Mouse (Mus musculus) erythroblast, adult 5-6 weeks (primary cell): ENCODE measurements around the gene Tmem171. TPM values are rescaled to one million over a fixed set of nuclear protein-coding genes. Genes with fewer than 3 reads are reported as not detected.

Experiments
- ATAC-seq: replicated peaks from 2 replicates; pipeline ENCODE4 v1.8.0; 2016; ENCODE audit warnings: moderate number of reproducible peaks, mild to moderate bottlenecking, moderate TSS enrichment, inconsistent platforms; ENCODE audit not compliant: poor library complexity, low FRiP score, severe bottlenecking
- total RNA-seq, 2 experiments: library from RNA; stranded (forward) in 1 of 2; stranded (reverse) in 1 of 2; fragments of 150-400 nt in 1 of 2; fragments of 200-764, 138-1000 nt in 1 of 2; gene quantifications; 2 replicates each; pipeline versions ENCODE4 v1.2.3 to v1.2.4; 2015 to 2017; ENCODE audit warnings: low replicate concordance in 2 of 2

The Tmem171 gene
- total RNA-seq (2015; ENCODE audit: low replicate concordance) (not detected in 2 replicates), total RNA-seq (2017; ENCODE audit: low replicate concordance) (0.98 TPM in 1 of 2 replicates, not detected in the other)

GRCm38 (mm10) chr13:98694773-98695314 is at the start of gene Tmem171:
Gene Tmem171, minus strand, starts transcription at chr13:98694834.
- ATAC-seq, result no peak

DNA sequence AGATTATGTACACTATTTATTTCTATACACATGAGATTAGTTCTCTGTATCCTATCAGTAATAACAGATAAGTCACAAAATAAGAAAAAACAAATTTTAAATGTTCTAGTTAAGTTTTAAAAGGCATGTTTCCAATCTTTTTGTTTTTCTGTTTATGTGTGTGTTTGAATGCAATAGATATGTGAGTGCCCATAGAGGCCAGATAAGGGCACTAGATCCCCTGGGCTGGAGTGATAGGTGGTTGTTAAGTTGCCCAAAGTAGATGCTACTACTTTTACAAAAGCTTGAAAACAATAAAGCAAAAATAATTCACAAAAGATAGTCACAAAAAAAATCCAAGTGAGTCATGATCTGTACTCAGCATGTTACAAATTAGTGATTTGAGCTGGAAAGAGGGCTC is 49.2 kb upstream of the Tmem171 start:
- no peak for ATAC-seq

- ATAC-seq, result no peak
Measured at GRCm38 (mm10) chr13:98743214-98743613, 48.6 kb upstream of the Tmem171 start.

DNA sequence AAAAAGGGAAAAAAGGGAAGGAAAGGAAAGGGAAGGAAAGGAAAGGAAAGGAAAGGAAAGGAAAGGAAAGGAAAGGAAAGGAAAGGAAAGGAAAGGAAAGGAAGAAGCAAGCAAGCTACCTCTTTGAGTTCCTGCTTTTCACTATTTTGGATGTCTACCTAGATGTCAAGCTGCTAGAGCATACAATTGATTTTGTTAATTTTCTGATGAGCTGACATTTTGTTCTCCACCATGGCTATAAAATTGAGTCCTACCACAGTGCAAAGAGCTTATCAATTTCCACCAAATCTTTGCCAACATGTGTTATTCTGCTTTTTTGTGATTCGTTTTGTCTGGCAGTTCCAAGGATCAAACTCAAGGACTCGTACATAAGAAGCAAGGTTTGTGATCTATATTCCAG is 43.6 kb upstream of the Tmem171 start:
- ATAC-seq, result 0 out of 2 replicates have a peak, but pooled peaks have one; percentile 21

GRCm38 (mm10) chr13:98733292-98733691 is 38.7 kb upstream of the Tmem171 start:
- ATAC-seq, result no peak

GRCm38 (mm10) chr13:98729271-98730062 is 34.8 kb upstream of the Tmem171 start:
- no peak for ATAC-seq

GRCm38 (mm10) chr13:98726494-98726893 is 31.9 kb upstream of the Tmem171 start:
- ATAC-seq, result peak; percentile 54; the same call in 1 of the 2 replicates

DNA sequence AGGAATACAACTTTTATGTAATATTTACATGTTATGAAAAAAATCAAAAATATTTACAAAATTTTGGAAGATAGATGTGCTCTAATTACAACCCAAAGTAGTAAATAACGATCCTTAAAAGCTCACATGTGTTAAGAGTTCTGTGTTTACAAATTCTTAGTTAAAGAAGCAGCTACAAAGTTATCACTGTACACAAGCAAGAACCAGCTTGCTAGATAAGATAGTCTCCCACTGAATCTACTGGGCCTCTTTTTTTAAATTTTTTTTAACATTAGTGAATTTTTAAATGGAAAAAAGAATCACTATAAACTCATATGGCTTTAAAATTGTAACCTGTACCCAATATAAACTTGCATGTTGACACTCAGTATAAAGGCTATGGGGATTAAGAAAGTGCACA is 28.8 kb upstream of the Tmem171 start:
- ATAC-seq, result no peak

DNA sequence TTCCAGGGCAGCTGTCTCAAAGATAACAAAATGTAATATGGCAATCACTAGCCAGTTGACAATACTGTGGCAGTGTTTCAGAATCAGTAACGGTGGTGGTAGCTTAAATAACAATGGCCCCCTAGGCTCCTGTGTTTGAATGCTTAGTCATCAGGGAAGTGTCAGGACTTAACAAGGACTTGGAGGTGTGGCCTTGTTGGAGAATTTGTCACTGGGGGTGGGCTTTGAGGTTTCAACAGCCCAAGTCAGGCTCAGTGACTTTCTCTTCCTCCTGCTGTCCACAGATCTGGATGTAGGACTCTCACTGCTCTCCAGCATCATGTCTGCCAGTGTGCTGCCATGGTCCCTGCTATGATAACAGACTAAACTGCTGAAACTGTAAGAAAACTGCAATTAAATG is 27.7 kb upstream of the Tmem171 start:
- no peak for ATAC-seq

DNA sequence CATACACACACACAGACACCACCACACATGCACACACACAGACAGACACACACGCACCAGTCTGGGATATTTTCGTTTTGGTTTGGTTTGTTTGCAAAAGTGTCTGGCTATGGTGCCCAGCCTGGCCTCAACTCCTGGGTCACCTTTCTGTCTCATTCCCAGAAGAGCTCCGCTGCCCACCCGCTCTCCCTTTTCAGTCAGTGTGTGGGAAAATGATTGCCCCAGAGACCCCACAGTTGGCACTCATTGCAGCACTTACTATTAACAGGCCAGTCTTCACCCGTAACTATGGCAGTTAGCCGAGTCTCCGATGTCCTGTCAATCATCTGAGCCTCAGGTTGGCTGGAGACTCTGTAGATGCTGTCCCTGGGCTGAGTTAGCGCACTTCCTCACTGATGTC is 21.5 kb upstream of the Tmem171 start:
- ATAC-seq, result no peak

GRCm38 (mm10) chr13:98715443-98715990 is 20.9 kb upstream of the Tmem171 start:
- no peak for ATAC-seq

DNA sequence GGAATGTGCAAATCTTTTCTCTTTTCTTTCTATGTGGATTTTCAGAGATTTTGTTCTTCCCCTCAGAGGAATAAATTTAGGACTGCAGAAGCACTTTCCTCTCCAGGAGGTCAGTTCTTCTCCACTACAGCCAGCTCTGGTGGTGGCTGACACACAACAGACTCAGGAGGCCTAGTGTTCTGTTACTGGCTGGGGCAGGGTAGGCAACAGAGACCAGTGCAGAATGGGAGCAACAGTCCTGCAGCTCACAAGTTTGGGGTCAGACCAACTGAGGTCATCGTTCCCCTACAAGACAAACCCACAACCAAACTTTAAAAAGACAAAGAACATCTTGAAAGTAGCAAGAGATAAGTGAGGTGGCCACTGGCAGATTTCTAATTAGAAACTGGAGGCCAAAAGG is 16.0 kb upstream of the Tmem171 start:
- ATAC-seq, result no peak

DNA sequence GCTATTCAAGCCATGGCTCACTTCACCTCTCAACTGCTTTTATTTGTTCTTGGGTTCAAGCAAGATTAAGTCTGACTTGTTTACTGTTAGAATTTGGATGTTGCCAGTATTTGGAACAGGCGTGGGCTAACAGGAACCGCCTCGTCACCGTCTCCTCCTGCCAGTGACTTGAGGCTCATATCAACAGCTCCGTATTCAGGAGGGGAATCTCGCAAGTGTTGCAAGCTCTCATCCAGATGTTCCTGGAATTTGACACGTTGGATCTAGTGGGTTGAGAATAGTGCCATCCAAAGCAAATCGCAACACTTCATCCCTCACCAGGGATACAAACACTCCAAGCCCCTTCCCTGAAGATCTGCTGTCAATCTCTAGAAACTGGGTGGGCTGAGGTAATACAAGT is 15.6 kb upstream of the Tmem171 start:
- no peak for ATAC-seq

- ATAC-seq, result no peak
Measured at GRCm38 (mm10) chr13:98705501-98705900, 10.9 kb upstream of the Tmem171 start.

DNA sequence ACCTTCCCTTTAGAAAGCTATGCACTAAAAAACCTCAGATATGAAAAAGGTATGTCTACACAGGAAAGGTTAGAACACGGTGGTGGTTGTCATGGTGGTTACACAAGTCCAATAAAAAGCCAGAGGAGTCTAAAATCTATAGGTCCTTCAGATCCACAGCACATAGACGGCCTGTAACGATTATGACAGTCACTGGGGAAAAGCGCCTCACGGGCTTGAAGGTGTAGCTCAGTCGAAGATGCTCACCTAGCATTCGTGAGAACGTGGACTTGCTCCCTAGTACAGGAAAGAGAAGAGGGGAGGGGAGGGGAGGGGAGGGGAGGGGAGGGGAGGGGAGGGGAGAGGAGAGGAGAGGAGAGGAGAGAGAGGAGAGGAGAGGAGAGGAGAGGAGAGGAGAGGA is 9.2 kb upstream of the Tmem171 start:
- ATAC-seq, result no peak

DNA sequence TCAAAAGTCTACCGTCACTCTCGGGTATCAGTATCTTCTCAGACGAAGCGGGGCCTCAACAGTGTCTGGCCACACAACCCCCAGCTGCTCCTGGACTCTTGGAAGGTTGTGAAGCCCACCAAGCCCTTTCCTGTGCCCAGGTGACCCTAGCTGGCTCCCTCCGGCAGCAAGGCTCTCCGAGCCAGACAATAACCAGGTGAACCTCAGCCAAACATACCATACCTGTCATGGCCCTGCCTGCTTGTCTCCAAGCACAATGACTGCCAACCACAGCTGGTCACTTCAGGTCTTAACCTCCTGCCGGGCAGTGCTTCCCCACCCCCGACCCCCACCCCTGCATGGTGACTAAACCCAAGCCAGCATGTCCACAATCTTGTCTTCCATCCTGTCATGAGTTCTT is 7.7 kb upstream of the Tmem171 start:
- ATAC-seq, result no peak

DNA sequence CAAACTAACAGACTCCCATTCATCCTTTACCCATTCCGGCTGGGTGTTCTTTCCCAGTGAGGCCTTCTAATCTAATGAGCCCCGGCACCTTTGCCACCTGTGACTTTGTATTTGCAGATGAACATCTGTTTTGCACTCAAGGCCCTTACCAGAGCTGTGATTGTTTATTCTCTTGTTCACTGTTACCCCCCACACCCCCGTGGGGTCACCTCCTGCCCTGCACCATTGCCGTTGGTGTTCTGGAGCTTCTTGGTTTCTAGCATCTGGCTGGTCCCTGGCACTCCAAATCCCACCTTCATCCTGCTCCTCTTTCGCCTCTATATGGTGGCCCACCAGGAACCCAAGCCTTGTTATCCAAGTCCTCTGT is 6.7 kb upstream of the Tmem171 start:
- ATAC-seq, result no peak

DNA sequence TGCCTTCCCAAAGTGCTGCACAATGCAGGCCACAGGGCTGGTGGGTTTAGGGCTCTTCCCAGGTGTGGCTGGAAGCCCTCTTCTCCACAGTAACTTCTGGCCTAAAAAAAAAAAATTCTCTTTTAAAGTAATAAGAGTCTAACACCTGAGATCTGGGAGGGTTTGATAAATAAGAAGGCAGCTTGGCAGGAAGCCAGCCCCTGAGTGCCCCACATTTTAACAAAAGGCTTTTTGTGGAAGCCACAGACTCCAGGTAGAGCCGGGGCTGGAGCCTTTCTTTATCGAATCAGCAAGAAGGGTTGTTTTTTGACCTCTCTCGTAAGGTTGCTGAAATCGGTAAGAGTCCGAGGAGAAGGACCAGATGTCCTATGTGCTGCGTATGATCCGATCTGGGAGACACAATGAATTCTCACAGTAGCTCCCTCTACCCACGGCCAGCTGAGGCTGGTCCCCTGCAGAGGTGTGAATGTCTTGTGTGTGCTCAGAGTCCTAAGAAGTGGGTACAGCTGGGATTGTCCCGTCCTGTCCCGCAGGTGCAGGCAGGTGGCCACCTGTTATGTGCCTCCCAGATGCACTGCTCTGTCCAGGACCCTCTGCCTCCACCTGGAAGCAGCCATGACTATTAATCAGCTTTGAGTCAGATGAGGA is 6.2 kb upstream of the Tmem171 start:
- no peak for ATAC-seq

DNA sequence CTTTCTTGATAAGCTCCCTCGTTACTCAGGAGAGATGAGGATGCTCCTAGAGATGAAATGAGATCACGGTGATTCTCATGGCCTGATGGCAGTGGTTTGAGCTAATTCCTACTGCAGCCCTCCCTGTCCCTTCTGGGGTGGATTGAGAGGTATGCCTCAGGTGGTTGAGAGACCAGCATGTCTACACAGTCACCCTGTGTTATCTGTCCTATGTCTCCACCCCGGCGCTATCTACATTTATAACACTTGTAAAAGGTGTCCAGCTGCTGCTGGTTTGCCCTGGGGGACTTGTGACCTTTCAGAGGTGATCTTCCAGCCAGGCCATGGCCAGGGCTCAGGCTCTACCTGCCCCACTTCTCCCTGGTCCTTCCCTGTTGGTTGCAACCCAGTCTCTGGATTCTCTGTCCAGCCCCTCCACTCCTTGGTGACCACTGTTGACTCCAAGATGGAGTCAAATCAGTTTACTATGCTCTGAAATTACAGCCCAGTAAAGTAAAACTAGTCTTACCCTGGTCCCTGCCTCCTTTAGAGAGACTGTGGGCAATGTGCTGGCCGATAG is 5.4 kb upstream of the Tmem171 start:
- ATAC-seq, result no peak

DNA sequence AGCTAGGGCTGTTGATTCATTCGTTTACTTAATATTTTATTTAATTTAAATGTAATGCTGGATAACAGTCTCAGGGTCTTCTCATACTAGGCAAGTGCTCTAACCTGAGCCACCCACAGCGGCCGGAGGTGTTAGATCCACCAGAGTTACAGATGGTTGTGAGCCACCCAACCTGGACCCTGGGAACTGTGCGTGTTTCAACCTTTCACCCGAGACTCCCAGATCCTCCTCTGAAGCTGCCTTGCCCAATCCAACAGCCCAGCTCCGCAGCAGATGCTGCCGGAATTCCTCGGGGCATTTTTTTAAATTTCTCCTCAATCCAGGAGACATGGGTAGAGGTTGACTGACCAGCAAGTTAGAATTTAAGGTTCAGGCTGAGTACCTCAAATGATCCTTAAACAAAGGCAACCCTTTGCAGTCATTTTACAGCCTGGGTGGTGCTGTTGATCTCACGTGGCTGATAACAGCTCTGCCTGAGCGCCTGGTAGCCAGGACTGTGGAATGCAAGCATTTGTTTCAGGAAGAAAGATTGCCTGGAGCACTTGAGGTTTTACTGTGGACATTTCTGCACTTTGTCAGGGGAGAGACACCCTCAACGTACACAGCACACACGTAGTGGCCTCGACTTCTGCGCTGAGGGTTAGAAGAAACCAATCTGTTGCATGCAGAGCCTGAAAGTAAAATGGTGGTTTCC is 4.6 kb upstream of the Tmem171 start:
- no peak for ATAC-seq
